Mouse (Mus musculus) lung, embryonic 14.5 days (tissue): ENCODE measurements at regions not wholly inside any gene's neighbourhood (a gene's known extent, or its start where the extent isn't known, plus 50 kb on each side); places are given as distances from the start of the nearest gene placed in this dataset. TPM values are rescaled to one million over a fixed set of nuclear protein-coding genes. Genes with fewer than 3 reads are reported as not detected.

Experiments
- ATAC-seq: fragments of 200-750 bp; cut with Nextera tagmentation; 2 replicates; pipeline ENCODE4 v1.8.0; 2017; ENCODE audit warnings: mild to moderate bottlenecking, moderate TSS enrichment, moderate library complexity; ENCODE audit not compliant: insufficient read depth
- DNase-seq: peaks from one replicate; pipeline ENCODE4 v3.0.0-alpha.2; 2015
- H3K27ac ChIP-seq: fragments of 300-500 bp; sonication (generic); 2 replicates; pipeline ENCODE4 v1.5.1; 2014; ENCODE audit warnings: low read depth, mild to moderate bottlenecking, moderate library complexity
- H3K27me3 ChIP-seq: fragments of 300-500 bp; sonication (generic); 2 replicates; pipeline ENCODE4 v1.6.1; 2014; ENCODE audit warnings: low read length, control low read depth; ENCODE audit not compliant: insufficient read depth
- H3K36me3 ChIP-seq: fragments of 300-500 bp; sonication (generic); 2 replicates; pipeline ENCODE4 v1.6.1; 2014; ENCODE audit warnings: control low read depth; ENCODE audit not compliant: insufficient read depth
- H3K4me1 ChIP-seq: fragments of 300-500 bp; sonication (generic); 2 replicates; pipeline ENCODE4 v1.6.1; 2014; ENCODE audit warnings: antibody characterized with exemption, control low read depth; ENCODE audit not compliant: insufficient read depth
- H3K4me2 ChIP-seq: fragments of 300-500 bp; sonication (generic); 2 replicates; pipeline ENCODE4 v1.6.1; 2014; ENCODE audit warnings: mild to moderate bottlenecking
- H3K4me3 ChIP-seq: fragments of 300-500 bp; sonication (generic); 2 replicates; pipeline ENCODE4 v1.5.1; 2014; ENCODE audit warnings: low read depth, low read length
- H3K9ac ChIP-seq: fragments of 300-500 bp; sonication (generic); 2 replicates; pipeline ENCODE4 v1.6.1; 2014
- H3K9me3 ChIP-seq: fragments of 300-500 bp; sonication (generic); 2 replicates; pipeline ENCODE4 v1.6.1; 2016; ENCODE audit warnings: low read depth, low read length, control low read depth
- CTCF ChIP-seq: IDR thresholded peaks from 2 replicates; pipeline ENCODE4 v1.5.1; 2016; ENCODE audit warnings: antibody characterized with exemption, low read depth
- WGBS: fragments of 180-500 bp; shearing (Covaris S2); extraction: QIAGEN DNeasy Blood & Tissue Kit; methylation state at CpG from one replicate; pipeline ENCODE4 v1.1.7; 2014; 5-methylcytosine and 5-hydroxymethylcytosine counted together
- microRNA-seq: library from miRNA; unstranded; fragments of <30 nt; microRNA quantifications from one replicate; pipeline ENCODE4, GENCODE M21; 2016; ENCODE audit warnings: borderline number of aligned reads

DNA sequence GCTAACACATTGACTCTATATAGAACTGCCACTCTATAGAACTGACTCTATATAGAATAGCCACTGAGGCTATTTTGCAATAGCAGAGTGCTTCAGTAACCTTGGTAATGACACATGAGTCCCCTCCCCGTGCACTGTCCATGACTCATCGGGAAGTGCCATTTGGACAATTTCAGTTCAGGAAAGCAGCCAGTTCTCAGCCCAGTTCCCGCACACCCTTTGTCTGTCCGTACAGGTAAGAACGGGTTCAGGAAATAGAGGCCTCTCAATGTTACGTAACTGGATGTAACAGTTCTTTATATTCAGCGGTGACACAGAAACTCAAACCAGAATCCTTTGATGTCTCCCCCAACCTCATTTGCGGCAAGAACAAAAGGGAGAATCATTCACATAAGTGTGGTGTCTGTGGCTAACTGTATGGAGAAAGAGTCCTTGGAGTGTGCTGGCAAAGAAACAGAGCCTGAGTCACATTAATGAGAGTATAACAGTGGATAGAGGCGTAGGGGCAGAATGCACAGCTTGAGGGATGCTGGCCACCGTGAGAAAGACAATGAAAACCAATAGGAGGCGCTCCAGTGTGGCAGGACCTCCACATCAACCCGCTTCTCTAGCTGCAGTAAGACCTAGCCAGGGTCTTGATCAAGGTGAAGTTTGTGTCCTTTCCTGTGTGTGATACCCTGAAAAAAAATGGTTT lies 72.8 kb upstream of the Ptprz1 start:
- peak; percentile 20 for DNase-seq
- Histone ChIP-seq H3K9me3 (no peaks in the 10 kb centered on the region), H3K4me1 (no peaks in the 10 kb centered on the region), H3K4me2 (no peak overlapping the region), H3K4me3 (no peak overlapping the region), H3K27me3 (no peaks in the 10 kb centered on the region), H3K36me3 (no peaks in the 10 kb centered on the region), H3K27ac (no peak overlapping the region), H3K9ac (no peak overlapping the region)
- WGBS: 51% methylated on average over 12 of the region's 12 CpGs
- TF ChIP-seq CTCF: no peak
- peak; percentile 82 for ATAC-seq

DNA sequence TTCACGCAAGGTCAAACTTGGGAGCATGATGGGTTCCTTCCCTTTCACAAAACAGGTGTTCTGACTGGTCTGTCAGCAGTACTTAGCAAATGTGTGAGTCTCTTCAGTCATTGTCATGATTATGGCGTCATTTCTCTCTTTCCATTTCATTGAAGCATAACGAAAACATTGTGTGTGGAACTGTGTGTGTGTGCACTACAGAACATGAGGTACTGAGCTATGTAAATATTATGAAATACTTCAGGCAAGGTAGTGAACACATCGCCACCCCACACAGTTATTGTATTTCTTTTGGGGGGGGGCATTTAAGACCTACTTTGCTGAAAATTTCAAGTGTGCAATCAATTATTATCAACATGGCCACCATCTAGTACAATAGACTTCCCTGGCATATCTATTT lies 71.4 kb upstream of the Ptprz1 start:
- no peaks in the 10 kb centered on the region for H3K36me3 ChIP-seq
- H3K9me3 ChIP-seq: no peaks in the 10 kb centered on the region
- H3K27me3 ChIP-seq: no peaks in the 10 kb centered on the region
- H3K4me3 ChIP-seq: no peak overlapping the region
- no peak overlapping the region for H3K9ac ChIP-seq
- 54% methylated on average over 4 of the region's 4 CpGs for WGBS
- no peak for TF ChIP-seq CTCF
- H3K4me2 ChIP-seq: no peak overlapping the region
- ATAC-seq: peak; percentile 63; the same call in 1 of the 2 replicates
- no peak overlapping the region for H3K27ac ChIP-seq
- H3K4me1 ChIP-seq: no peaks in the 10 kb centered on the region
- DNase-seq: peak; percentile 11

DNA sequence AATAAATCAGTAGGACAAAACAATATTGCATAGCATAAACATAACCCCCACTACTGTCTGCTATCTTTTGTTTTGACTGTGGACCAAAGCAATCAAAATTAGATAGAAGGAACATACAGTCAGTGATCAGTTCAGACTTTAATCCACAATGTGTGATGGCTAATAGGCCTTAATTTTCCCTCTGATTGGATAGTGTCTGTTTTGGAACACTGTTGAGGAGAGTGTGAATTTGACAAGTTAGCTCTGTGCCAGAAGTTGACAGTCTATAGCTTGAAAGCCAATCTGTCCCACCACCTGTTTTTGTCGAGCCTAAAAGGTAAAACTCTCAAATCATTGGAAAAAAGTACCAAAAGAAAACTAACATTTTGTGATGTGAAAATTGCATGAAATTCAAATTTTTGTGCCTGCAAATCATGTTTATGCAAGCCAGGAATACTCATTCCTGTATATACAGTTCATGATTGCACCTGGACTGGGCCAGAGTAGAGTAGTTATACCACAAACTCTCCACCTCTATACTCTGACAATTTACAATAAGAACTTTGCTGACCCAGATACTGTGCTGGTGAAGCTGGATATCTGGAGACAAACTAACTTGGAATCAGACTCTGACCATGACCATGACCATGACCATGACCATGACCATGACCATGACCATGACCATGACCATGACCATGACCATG lies 50.1 kb upstream of the Ptprz1 start:
- Histone ChIP-seq H3K9me3 (no peaks in the 10 kb centered on the region), H3K4me2 (no peak overlapping the region), H3K4me1 (no peaks in the 10 kb centered on the region), H3K36me3 (no peaks in the 10 kb centered on the region), H3K27me3 (no peaks in the 10 kb centered on the region), H3K4me3 (no peak overlapping the region), H3K27ac (no peak overlapping the region), H3K9ac (no peak overlapping the region)
- ATAC-seq (no peak), DNase-seq (no peak)
- 73% methylated on average over 1 of the region's 1 CpGs for WGBS
- TF ChIP-seq CTCF: no peak

Small RNA genes in the stretch of these regions (microRNA-seq; reads per million reads assigned to microRNA genes)
- not detected for gene Gm25942
